Mouse (Mus musculus): ENCODE measurements around the gene Dppa4.
"Not testable (repeated sequence)": the region's sequence is repeated elsewhere in the genome, so short reads cannot be mapped to it uniquely, and the experiment has no call there.

Dppa4 gene

DNA sequence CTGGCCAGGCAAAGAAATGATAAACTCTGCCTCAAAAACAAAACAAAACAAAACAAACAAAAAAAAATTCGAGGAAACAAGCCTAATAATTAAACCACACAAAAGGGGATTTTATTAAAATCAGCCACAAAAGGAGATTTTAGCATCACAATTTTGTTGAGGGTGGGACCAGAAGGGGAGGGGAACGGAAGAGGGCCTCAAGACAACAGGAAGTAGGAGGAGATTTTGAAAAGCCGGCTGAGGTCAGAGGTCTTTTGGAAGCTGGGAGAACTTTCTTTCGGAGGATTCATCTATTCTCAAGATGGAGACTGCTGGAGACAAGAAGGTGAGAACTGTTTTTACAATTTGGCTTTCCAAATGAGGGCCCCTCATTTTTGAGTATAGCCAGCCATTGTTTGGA, at the start of gene Dppa4:
Dppa4 (plus strand) TSS at position 217 of the 400 bp plus-strand sequence.
- DNase-seq (ENCODE audit: low read depth in 2 of 2, low spot score in 2 of 2): no peak

DNA sequence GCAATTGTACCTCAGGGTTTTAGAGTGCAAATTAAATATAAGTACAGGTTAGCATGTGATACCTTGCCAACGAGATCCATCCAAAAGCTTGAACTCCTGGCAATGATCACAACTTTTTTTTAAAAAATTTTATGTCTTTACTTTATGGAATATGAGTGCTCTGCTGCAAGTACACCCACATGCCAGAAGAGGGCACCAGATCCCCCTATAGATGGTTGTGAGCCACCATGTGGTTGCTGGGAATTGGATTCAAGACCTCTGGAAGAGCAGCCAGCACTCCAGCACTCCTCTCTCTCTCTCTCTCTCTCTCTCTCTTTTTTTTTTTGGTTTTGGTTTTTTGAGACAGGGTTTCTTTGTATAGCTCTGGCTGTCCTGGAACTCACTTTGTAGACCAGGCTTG, 48.5 kb upstream of the Dppa4 start:
- no peak for DNase-seq (ENCODE audit: low read depth in 2 of 2, low spot score in 2 of 2)

DNA sequence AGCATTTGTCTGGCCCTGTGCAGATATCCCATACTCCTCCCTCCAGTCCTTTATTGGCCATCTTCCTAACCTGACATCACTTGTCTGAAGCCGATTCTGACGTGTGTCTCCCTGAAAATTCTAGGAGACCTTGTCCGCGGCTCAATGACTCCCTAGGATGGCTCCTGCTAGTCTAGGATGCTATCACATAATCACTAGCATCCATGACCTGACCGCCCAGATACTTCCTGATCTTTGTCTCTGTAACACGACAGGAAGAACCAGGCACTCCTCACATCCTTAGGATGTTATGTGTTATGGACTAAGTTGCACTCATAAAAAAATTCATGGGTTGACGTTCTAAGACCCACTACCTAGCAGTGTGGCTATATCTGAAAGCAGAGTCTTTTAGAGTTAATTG, 45.9 kb upstream of the Dppa4 start:
- no peak for DNase-seq (ENCODE audit: low read depth in 2 of 2, low spot score in 2 of 2)

DNA sequence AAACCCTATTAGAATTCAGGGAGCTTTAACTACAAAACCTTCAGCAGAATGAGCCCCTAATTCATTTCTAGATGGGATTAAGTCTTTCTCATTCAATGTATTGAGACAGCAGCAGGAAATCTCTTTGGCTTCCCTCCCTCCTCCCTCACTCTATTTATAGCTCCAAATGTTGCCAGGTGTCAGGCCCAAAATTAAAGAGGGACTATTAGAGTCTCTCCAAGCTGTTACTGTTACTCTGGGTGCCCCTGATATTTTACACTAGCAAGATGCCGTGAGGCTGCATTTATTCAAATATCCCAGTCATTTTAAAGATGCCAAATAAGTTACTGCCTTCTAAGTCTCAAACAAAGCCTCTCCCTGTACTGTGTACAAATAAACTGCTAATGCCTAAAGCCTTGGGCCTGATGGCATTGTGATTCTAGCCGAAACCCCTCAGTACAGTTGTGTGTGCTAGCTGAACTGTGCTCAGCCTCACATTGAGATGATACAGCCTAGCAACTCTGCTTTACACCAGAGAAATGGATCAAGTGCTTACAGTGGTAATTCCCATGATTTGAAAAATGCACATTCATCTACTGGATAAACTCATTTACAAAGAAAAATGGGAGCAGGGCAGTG, 36.4 kb upstream of the Dppa4 start:
- no peak for DNase-seq (ENCODE audit: low read depth in 2 of 2, low spot score in 2 of 2)

DNA sequence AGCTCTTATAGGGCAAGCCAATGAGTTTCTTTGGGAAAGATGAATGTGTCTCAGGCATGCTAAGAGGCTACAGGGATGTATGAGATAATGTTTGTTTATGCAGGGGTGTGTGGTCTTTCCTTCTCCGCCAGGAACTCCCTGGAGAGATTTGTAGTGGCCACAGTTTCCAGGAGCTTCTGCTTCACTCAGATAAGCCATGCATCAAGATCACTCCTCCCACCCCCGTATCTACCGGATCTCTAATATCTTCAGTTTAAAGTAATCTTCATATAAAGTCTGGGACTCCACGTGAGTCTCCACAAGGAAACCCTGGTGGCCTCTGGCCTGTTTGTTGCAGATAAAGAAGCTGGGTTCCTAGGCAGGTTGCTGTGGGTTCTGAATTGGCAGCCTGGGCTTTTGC, 30.7 kb upstream of the Dppa4 start:
- DNase-seq (ENCODE audit: low read depth in 2 of 2, low spot score in 2 of 2): no peak

DNA sequence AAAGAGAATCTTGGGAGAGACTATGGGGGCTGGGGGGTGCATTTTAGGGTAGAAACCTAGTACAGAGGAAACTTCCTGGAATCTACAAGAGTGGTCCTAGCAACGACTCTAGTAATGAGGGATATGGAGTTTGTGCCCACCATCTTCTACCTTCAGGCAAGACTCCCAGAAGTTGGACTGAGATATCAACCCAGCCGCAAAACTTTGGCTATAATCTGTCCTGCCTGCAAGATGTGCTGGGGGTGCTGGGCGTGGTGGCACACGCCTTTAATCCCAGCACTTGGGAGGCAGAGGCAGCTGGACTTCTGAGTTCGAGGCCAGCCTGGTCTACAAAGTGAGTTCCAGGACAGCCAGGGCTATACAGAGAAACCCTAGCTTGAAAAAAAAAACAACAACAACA, 28.9 kb upstream of the Dppa4 start:
- DNase-seq (ENCODE audit: low read depth in 2 of 2, low spot score in 2 of 2): no peak

DNA sequence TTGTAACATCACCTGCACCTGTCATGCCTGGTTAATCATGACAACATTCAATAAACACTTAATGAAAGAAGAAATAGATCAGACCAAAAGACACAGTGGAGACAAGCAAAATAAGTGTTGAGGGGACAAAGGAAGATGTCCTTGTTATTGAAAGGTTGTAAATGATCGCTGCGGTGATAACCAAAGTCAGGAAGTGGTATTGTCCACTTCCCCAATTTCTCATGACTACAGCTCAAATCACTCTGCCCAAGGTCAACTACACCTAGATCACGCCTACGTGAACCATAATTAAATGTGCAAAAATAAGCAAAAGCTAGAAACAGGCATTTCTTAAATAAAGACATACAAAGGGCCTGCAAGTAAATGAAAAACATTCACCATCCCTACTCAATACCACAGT, 24.0 kb upstream of the Dppa4 start:
- DNase-seq (ENCODE audit: low read depth in 2 of 2, low spot score in 2 of 2): no peak

DNA sequence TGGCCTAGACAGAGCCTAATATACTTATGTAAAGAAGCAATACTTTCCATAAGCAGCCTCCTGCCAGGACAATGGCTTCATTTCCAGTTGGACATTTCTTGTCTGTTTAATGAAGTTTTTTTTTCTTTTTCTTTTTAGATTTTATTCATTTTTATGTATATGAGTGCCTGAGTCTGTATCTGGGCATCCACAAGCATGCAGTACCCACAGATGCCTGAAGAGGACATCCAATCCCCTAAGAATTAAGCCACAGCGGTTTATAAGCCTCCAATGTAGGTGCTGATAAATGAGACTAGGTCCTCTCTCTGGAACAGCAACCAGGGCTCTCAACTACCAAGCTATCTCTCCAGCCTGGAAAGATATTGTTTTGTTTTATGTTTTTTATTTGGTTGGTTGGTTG, 20.6 kb upstream of the Dppa4 start:
- no peak for DNase-seq (ENCODE audit: low read depth in 2 of 2, low spot score in 2 of 2)

DNA sequence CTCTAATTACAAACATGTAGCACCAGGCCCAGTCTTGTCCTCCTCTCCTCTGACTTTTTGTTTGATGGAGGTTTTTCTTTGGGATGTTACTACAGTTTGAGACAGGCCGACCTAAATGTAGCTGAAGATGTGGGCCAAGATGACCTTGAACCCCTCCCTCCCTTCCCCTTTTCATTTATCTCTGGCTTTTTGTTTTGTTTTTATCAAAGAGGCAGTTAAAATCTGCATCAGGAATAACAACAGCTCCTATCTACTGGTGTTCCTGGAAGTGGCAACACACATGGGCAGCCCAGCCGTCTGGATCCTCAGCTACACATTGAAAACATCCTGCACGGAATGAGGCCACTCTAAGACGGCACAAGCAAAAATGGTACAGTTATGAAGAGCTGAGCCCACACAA, 17.7 kb upstream of the Dppa4 start:
- no peak for DNase-seq (ENCODE audit: low read depth in 2 of 2, low spot score in 2 of 2)

DNA sequence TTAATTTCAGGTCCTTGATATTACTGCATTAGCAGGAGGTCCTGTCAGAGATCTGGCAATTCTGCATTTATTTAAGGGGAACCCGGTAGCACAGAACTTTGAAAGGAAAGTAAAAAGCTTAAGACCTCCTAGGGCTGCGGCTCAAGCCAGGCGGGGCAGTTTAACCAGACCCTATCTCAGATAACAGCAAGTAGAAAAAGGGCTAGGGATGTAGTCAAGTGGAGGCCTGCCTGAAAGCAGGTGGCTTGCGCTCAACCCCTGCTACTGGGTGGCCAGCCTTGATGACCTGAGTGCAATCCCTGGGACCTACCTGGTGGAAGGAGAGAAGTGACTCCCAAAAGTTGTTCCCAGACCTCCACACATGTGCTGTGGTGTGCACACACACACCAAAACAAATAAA, 6.6 kb upstream of the Dppa4 start:
- DNase-seq (ENCODE audit: low read depth in 2 of 2, low spot score in 2 of 2): no peak

DNA sequence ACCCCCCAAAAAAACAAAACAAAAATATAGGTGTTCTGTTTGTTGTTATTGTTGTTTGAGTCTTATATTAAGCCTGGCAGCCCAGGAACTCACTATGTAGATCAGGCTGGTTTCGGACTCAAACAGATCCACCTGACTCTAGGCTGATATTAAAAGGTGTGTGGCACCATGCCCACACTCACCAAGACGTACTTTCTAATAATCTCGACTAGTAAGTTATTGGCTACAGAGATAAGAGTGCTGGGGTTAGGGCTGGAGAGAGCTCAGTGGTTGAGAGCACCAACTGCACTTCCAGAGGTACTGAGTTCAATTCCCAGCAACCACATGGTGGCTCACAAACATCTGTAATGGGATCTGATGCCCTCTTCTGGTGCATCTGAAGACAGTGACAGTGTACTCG, 2.6 kb upstream of the Dppa4 start:
- DNase-seq (ENCODE audit: low read depth in 2 of 2, low spot score in 2 of 2): no peak

DNA sequence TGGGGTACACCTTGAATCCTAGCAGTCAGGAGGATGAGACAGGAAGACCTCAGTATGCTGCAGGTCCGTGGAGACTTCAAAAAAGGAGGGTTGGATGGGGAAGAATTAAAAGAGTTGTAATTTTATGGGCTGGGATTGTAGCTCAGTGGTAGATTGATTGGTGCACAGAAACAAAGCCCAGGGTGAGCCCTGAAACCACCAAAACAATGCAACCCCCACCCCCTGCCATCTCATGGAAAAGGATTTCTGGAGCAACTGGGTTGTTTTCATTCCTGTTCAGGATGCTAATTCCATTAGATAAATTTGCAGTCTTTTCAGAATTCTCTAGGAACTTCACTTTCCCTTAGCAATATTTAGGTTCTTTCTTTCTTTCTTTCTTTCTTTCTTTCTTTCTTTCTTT, 732 bp upstream of the Dppa4 start:
- DNase-seq (ENCODE audit: low read depth in 2 of 2, low spot score in 2 of 2): no peak

DNA sequence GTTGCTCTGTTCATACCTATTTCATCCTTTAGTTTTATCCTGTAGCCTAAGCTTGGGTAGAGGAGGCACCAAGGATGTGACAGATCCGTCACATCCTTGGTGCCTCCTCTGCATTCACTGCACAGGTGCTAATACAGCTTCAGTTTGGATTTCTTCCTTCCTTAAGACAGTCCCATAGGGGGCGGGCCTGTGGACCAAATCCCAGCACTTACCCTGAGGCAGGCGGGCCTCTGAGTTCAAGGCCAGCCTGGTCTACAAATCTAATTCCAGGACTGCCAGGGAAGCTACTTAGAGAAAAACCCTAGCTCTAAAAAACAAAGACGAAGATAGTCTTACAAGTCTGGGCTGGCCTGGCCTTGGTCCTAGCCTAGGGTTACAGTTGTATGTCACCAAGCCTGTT, 2.0 kb downstream of the Dppa4 start:
- no peak for DNase-seq (ENCODE audit: low read depth in 2 of 2, low spot score in 2 of 2)

DNA sequence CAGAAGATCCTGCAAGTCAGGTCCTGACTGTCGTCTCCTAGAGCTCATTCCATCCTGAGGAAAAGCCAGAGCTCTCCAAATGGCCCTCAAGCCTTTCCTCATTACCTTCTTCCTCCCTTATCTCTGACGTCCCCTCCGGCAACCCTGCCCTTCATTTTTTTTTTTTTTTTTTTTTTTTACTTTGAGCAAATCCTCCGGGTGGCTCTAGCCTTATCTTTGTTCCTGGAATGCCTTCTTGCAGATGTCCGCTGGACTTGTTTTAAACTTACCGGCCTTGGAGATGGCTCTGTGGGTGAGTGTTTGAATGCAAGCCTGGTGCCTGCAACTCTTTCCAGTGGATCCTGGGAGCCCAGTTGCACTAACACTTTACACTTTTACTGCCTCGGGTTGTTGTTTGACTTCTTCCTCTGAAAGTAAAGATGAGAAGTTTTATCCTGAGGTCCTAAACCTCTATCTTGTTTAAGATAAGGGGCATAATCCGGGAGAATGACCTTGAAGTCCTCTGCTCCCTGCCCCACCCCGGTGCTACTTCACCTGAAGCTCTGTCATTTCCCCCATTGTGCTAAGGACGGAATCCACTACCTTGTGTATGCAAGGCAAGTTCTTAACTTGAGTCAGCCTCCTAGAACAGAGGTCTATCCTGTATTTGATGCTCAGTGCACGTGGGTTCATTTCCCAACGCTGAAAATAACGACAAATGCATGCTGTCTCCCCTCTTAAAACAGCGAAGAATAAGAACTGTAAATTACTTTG, 14.0 kb downstream of the Dppa4 start:
- no peak for DNase-seq (ENCODE audit: low read depth in 2 of 2, low spot score in 2 of 2)

DNA sequence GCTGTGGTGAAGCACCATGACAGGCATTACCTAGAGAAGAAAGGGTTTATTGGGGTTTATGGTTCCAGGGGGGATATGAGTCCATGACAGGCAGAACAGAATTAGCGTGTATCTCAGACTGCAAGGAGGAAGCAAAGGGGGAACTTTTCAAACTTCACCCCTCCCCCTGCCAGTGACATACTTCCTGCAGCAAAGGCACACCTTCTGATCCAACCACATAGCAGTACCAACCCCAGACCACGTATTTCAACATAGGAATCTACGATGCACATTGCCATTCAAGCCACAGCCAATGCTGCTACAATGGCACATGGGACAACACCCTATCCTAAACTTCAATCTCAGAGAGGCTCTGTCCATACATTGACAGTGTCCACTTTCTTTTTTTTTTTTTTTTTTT, 16.4 kb downstream of the Dppa4 start:
- DNase-seq (ENCODE audit: low read depth in 2 of 2, low spot score in 2 of 2): no peak

DNA sequence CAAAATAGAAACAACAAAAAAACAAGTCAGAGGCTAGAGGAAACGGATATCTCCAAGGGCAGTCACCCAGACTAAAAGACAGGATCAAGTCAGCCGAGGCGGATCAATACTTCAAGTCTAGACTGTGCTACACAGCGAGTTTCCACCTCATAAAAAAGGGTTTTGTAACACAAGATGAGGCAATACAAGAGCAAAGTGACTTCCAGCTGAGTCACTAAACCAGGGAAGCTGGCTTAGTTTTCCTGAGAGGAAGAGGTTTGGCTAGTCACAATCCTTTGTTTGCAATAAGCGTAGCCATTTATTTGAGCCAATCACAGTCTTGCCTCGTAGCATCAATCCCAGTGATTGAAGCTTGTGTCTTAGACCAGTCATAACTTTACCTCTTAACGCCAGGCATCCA, 20.0 kb downstream of the Dppa4 start, which contains the start of gene Dppa2:
Dppa2 (plus strand) TSS at position 400 of the 400 bp plus-strand sequence.
- DNase-seq (ENCODE audit: low read depth in 2 of 2, low spot score in 2 of 2): no peak

DNA sequence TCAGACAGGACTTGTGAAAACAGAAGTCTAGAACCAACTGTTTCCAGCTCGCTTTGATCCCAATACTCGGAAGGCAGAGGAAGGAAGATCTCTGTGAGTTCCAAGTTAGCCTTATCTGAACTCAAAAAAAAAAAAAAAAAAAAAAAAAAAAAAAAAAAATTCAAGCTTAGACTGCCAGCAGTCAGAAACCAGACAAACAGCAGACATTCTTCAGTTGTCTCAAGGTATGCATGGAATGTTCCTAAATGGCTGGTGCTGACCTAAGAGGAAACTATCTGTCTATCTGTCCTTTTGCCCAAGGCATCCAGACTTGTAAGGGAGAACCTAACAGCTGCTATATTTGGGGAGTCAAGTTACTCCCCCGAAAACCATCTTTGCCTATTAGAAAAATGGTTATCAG, 20.4 kb downstream of the Dppa4 start:
- no peak for DNase-seq (ENCODE audit: low read depth in 2 of 2, low spot score in 2 of 2)

DNA sequence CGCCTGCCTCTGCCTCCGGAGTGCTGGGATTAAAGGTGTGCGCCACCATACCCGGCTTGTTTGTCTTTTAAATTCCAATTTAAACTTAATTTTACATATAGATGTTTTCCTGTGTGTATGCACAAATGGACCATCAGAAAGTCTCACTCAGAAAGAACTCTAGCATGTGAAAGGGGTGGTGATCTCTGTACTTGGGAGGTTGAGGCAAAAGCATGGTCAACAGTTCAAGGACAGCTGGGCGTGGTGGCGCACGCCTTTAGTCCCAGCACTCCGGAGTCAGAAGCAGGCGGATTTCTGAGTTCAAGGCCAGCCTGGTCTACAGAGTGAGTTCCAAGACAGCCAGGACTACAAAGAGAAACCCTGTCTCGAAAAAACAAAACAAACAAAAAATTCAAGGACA, 25.4 kb downstream of the Dppa4 start:
- DNase-seq (ENCODE audit: low read depth in 2 of 2, low spot score in 2 of 2): not testable (repeated sequence)

DNA sequence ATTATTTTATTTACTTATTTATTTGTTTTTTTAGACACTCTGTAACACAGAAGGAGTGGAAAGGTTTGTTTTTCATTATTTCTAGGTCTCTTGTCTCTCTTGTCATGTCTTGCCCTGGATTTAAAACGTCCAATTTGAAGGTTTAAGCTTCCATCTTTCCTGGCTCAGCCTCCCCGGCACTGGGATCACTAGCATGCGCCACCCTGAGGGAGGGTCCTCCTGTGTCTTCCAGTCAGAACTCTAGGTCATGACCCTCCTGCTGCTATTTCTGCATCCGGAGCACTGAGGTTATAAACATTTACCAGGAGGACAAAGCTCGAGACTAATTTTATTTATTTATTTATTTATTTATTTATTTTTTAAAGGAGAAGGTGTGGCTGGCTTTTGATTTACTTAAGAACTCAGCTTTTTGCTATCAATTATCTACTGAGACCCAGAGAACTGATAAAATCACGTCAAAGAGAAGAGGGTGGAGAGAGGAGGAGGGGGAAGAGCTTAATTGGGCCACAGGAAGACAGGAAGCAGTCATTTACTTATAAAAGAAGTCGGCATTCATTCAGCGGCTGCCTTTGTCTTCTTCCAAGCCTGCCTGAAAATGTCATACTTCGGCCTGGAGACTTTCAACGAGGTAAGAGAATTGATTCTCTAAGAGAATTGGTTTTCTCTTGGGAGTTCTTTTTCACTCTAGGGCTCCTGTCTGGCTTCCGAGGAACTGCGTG, 26.5 kb downstream of the Dppa4 start:
- DNase-seq (ENCODE audit: low read depth in 2 of 2, low spot score in 2 of 2): no peak

DNA sequence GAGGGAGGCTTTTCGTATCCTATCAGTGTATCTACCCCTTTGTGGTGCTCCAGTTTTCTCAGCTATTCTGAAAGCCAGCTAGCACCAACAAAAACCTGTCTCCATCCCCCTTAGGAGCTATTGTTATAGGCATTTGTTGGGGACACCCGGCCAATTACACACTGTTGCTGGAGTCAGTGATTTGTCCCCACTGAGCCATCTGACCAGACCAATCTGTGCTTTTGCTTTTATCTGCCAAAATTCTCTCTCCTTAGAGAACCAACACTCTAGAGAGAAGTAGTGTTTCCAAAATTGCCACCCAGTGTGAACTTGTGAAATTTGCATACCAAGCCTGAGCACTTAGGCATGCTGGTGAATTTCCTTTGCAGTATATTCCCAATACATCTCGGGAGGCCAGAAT, 31.8 kb downstream of the Dppa4 start:
- DNase-seq (ENCODE audit: low read depth in 2 of 2, low spot score in 2 of 2): no peak

DNA sequence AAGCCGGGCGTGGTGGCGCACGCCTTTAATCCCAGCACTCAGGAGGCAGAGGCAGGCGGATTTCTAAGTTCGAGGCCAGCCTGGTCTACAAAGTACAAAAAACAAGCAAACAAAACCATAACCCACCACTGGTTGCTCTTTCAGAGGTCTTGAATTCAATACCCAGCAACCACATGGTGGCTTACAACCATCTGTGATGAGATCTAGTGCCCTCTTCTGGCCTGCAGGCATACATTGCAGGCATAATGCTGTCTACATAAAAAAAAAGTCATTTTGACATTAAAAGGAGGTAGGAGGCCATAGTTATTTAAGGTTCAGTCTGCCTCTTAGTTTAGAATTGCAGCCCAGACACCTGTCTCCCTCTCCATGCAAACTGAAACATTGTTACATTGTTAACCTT, 37.2 kb downstream of the Dppa4 start:
- DNase-seq (ENCODE audit: low read depth in 2 of 2, low spot score in 2 of 2): no peak

DNA sequence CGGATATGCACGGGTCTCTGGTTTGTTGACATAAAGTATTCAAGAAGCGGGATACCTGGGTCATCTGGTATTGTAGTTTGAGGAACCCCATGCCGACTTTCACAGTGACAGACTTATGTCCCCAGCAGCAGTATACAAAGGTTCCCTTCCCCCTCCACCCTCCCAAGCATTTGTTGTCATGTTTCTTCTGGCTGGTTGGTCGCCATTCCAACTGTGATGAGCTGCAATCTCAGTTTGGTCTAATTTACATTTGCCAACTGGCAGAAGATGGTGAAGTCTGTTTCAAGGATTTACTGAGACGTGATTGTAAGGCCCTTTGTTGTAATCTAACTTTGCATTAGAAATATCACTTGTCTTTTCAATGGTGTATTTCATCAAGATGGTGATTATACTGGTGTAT, 39.6 kb downstream of the Dppa4 start:
- no peak for DNase-seq (ENCODE audit: low read depth in 2 of 2, low spot score in 2 of 2)
